Mouse (Mus musculus) adipocyte (in vitro differentiated cells): ENCODE results near the gene Gstk1.

ENCODE experiments used
- DNase-seq: peaks from one replicate; pipeline ENCODE4 v3.0.0-alpha.2; 2016; ENCODE audit warnings: low spot score

The Gstk1 gene

GRCm38 (mm10) chr6:42245711-42246353, at the start of gene Gstk1:
Gene Gstk1, plus strand, starts transcription at chr6:42245935.
- no peak for DNase-seq

DNA sequence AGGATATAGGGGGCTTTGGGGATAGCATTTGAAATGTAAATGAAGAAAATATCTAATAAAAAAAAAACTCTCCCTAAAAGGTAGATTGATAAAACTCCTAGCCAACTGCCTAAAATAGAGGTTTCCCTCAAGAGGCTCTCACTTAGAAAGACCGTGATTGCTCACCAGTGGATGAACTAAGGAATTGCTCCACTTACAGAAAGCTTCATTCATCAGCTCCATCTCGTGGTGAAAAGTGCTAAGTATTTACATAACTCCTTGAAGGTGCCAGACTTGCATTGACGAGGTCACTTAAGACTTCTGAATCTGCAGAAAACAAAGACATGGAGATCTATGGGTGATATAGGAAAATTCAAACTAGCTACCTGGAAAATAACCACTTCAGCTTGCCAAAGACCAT, 48.0 kb upstream of the Gstk1 start:
- peak; percentile 81 for DNase-seq

DNA sequence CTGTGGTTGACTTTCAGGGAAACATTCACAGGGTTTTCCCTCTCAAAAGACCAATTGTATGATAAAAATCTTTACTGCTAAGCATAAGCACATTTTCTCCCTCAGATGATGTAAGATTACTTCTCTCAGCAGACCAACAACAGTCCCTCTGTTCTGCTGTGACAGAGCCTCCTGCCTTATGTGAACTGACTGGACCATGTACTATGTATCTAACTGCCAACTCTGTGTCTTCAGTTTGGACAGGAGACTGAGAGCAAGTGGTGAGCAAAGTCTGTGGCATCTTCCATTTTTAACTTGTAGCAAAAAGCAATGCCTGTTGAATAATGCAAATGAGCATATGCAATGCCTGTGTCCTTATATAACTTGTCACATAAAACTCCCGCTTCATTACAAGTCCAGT, 46.2 kb upstream of the Gstk1 start:
- DNase-seq, result no peak

GRCm38 (mm10) chr6:42215028-42215427, 30.7 kb upstream of the Gstk1 start, which contains the start of gene Tas2r144:
Gene Tas2r144, plus strand, starts transcription at chr6:42215328.
- no peak for DNase-seq

DNA sequence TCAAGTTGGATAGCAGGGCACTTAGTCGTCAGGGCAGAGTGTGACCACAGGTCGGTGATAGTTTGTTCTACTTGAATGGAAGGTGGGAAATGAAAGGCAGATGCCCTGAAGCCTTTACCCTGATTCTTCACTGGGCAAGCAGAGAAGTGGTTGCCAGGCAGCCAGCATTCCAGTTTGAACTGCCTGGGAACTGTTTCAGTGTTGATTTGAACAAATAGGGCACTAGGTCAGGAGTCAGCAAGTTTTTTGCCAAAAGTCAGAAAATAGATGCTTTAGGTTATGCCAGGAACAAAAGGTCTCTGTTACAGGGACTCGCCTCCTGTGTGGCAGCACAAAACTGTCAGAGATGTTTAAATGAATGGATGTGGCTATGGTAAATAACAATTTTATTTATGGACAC, 23.4 kb upstream of the Gstk1 start:
- DNase-seq, result peak; percentile 97

DNA sequence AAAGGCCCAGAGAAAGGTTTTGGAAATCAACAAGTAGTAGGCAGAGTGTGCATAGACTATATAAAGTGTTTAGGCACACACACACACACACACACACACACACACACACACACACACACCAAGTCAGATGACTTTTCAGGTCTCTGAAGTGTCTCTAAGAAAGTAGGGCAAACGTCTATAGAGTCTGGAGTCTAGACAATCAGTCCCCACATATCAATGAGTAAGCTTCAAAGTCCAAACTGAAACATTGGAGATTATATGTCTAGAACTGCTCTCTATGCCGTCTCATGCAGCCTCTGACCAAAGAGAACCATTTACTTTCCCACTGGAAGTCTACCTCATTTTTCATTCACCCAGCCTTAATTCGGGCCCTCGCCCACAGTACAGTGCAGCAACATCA, 20.7 kb upstream of the Gstk1 start:
- no peak for DNase-seq

DNA sequence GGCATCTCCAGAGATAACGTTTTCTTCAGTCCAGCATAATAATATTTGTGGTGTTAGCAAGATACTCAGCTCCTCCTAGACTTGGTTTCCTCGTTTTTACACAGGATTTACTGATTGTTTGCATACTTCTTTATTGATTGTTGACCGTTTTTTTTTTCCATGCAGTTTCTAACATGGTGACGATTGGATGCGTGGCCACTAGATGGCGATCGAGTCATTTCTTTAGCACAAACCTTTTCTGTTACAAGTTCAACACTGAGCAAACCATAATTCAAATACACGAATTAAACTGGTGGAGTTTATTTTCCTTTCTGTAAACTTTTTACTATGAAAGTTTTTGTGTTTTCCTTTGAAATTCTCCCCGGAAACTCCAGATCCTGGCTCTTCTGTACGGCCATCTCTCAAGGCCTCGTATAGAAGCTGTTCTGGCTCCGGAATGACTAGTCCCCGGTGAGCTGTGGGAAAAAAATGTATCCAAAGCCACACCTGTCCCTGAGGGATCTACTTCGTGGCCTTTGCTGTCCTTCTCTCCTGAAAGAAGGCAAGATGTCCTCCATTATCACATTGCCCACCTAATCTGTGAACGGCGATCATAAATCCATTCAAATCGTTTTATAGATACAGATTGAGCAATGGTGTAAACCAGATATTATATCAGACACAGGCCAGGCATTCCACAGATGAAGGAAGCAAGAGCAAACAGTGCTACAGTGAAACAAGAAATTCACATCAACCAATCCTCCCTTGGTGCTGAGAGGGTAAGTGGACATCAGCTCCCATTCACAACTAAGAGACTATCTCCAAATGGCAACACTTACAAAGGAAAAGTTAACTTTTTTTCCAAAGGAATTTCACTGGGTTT, 18.3 kb upstream of the Gstk1 start:
- DNase-seq, result peak; percentile 93

GRCm38 (mm10) chr6:42229610-42230009, 16.1 kb upstream of the Gstk1 start:
- DNase-seq, result no peak

GRCm38 (mm10) chr6:42231191-42231590, 14.5 kb upstream of the Gstk1 start:
- no peak for DNase-seq

DNA sequence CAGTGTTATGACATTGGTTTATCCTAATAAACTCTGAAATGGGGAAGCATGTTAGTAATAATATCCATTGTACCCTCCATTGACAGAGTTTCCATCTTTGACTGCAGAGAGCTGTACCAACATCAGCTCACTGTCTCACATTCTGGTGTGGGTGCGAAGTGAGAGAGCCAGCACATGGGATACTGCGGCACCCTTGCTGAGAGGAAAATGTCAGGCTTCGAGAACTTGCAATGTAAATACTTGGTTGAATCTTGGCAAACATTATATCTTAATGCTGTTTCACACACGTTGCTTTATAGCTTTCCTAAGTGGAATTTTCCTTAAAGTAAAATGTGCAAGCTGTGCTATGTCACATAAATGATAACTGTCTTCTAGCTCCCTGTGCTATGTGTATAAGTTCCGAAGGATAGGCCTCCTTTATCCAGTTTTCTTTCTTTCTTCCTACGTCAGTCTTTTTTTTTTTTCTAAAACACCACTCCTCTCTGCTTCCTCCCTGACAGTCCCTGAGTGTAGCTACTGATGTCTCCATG, 8.4 kb upstream of the Gstk1 start:
- no peak for DNase-seq

- DNase-seq, result peak; percentile 93
Observed at GRCm38 (mm10) chr6:42241311-42242045, 4.3 kb upstream of the Gstk1 start.

- no peak for DNase-seq
Observed at GRCm38 (mm10) chr6:42247173-42247572, 1.4 kb downstream of the Gstk1 start.

GRCm38 (mm10) chr6:42247981-42248380, 2.2 kb downstream of the Gstk1 start:
- DNase-seq, result no peak

GRCm38 (mm10) chr6:42251791-42252190, 6.1 kb downstream of the Gstk1 start:
- no peak for DNase-seq

DNA sequence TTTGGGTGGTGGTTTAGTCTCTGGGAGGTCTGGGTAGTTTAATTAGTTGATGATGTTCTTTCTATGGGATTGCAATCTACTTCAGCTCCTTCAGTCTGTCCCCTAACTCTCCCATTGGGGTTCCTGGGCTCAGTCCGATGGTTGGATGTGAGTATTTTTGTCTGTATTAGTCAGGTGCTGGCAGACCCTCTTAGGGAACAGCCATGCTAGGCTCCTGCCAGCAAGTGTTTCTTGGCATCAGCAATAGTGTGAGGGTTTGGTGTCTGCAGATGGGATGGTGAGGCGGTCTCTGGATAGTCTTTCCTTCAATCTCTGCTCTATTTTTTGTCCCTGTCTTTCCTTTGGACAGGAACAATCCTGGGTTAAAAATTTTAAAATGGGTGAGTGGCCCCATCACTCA, 7.4 kb downstream of the Gstk1 start:
- DNase-seq, result no peak

DNA sequence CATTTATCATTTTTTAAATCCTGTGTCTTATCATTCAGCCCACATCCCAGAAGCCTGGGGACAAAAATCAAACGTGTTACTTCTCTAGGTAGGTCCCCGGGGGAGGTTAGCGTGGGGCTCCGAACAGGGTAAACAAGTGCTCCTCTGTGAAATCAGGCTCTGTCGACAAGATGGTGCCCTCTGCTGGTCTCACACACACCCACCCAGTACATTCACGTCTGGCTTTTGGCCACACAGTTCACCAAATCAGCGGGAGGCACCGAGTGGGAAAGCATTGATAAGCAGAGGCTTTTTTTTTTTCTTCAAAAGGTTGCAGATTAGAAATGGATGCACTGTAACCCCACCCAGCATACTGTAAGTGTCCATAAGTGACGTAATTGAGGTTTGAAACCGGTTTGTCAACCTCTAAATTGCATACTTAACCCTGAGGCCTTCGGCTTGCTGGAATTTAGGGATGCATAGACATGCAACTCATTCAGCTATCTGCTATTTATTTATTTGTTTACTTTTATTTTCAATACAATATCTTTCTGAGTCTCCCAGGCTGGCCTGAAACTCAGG, 11.6 kb downstream of the Gstk1 start:
- DNase-seq, result peak; percentile 73

DNA sequence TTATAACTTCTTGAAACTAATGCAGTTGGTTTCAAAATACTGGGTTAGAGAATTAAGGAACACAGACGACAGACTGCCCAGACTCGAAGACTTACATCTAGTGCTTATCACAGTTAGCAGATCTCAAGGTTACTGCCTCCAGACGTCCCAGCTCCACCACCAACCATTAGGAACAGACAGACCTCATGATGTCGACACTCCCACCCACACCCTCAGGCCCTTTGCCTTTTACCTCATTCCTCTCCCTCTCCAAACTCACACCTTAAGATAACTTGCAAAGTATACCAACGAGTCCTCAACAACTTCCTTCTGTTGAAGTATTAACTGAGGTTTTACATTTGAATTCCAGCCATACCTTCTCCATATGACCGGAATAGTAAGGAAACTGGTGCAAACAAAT, 14.7 kb downstream of the Gstk1 start:
- no peak for DNase-seq

GRCm38 (mm10) chr6:42261524-42262170, 15.9 kb downstream of the Gstk1 start, which contains the start of gene Tmem139:
Gene Tmem139, plus strand, starts transcription at chr6:42261970.
- DNase-seq, result no peak

DNA sequence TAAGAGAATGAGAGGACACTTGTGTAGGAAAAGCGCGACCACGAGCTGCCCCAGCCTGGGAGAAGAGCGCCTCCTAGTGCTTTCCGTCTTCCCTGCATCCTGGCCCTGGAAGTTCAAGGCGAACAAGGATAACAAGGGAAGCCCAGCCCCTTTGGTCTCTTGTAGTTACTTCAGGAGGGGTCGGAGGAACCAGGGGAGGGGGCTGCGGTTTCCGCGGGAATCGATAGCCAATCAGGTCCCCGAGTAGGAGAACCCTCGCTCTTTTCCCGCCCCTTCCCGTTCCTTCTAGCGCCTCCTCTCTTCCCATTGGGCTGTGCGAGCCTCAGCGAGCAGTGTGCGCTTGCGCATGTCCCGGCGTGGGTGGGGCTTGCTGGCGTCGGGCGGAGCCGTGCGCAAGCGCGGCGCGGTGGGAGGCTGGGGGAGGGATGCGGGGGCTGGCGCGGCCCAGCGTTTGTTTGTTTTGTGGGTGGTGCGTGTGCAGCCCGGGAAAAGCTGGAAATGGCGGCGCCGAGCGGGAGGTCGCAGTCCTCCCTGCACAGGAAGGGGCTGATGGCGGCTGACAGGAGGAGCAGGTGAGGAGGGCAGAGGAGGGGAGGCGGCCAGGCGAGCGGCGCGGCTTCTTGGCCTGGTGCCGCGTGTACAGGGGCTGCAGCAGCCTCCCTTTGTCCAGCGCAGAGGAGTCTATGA, 19.0 kb downstream of the Gstk1 start, which contains the start of gene Casp2:
Gene Casp2 (plus strand): TSS at position 360 of the 687 bp plus-strand sequence.
- DNase-seq, result peak; percentile 100

DNA sequence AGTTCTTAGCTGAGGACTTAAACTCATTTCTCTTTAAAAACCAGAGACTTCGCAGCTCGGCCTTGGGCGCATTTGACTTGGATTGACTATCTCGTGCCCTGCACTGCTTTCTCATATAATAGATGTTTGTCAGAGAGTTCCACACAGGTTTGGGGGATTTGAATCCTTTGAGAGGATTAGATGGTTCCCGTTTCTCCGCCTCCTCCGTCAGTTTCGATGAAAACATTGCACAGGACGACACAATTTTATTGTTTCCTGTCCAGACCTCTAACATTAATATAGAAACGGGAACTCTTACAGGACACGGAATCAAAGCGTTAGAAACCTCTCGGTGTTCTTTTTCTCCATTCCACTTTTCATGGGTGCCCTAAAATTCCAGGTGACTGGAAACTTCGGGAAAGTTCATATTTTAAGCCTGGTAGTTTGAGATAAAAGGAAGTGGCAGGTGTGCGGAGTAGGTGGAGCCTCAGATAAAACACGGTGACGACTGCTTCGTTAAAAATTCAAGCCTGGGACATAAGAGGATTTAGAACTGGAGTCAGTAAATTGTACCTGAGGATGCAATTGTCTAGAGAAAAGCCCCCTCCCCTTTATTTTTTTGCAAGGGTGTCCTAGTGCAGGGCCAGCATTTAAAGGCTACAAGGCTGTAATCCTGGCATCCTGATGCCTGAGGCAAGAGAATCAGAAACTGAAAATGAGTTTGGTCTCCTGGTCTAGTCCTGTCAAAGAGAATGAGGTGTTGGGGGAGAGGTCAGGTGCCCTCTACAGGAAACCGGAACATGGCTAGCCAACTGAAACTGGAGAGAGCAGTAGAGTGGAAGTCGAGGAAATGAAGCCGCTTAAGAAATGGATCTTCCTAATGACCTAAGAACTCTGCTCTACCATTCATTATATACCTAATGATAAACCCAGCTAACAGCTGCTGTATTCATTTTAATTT, 19.9 kb downstream of the Gstk1 start:
- DNase-seq, result peak; percentile 38
